Mouse (Mus musculus): Measurements from ENCODE around the gene Slc35e4. TPM values are rescaled to one million over a fixed set of nuclear protein-coding genes. Genes with fewer than 3 reads are reported as not detected.
"Not testable (repeated sequence)": the region's sequence is repeated elsewhere in the genome, so short reads cannot be mapped to it uniquely, and the experiment has no call there.

The Slc35e4 gene
- polyA plus RNA-seq (2012; rRNA removed), result 20.7 and 21.7 TPM in 2 replicates

GRCm38 (mm10) chr11:3914109-3914840, at the start of gene Slc35e4:
Slc35e4 (minus strand) TSS chr11:3914664.
- peak within 1 kb of the TSS; percentile 94 for H3K4me3 ChIP-seq (ENCODE audit: insufficient read depth, low read length)
- peaks cover 16% of the 10 kb centered on the region for H3K4me1 ChIP-seq (ENCODE audit: control insufficient read depth, insufficient read depth, low read length)
- TF ChIP-seq CTCF (IDR thresholded peaks at IDR 0.05; ENCODE audit: extremely low read depth, insufficient read depth, low read length) (peak; percentile 84), POLR2A (IDR thresholded peaks at IDR 0.05; ENCODE audit: extremely low read depth, insufficient read depth, low read length) (no peak)
- peak within 1 kb of the TSS; percentile 85 for H3K27ac ChIP-seq (ENCODE audit: insufficient read depth, low read length)

GRCm38 (mm10) chr11:3963610-3964415, 49.3 kb upstream of the Slc35e4 start, which contains the start of gene Pes1:
Pes1 (plus strand) TSS chr11:3963975.
- TF ChIP-seq POLR2A (IDR thresholded peaks at IDR 0.05; ENCODE audit: extremely low read depth, insufficient read depth, low read length) (no peak), CTCF (IDR thresholded peaks at IDR 0.05; ENCODE audit: extremely low read depth, insufficient read depth, low read length) (no peak)
- H3K27ac ChIP-seq (ENCODE audit: insufficient read depth, low read length), result no peak within 1 kb of the TSS
- H3K4me1 ChIP-seq (ENCODE audit: control insufficient read depth, insufficient read depth, low read length), result peaks cover 3% of the 10 kb centered on the region; the same call in 1 of the 2 replicates

GRCm38 (mm10) chr11:3963155-3963554, 48.7 kb upstream of the Slc35e4 start:
- no peak for TF ChIP-seq POLR2A (IDR thresholded peaks at IDR 0.05; ENCODE audit: extremely low read depth, insufficient read depth, low read length)
- TF ChIP-seq CTCF (IDR thresholded peaks at IDR 0.05; ENCODE audit: extremely low read depth, insufficient read depth, low read length), result no peak
- H3K4me3 ChIP-seq (ENCODE audit: insufficient read depth, low read length), result peak overlapping the region; percentile 63
- H3K4me1 ChIP-seq (ENCODE audit: control insufficient read depth, insufficient read depth, low read length), result peaks cover 3% of the 10 kb centered on the region; the same call in 1 of the 2 replicates
- no peak overlapping the region for H3K27ac ChIP-seq (ENCODE audit: insufficient read depth, low read length)

More at GRCm38 (mm10) chr11:3963610-3964415, 49.3 kb upstream of the Slc35e4 start, which contains the start of gene Pes1:
- H3K4me3 ChIP-seq (ENCODE audit: insufficient read depth, low read length), result peak within 1 kb of the TSS; percentile 63

GRCm38 (mm10) chr11:3961761-3962160, 47.3 kb upstream of the Slc35e4 start:
- Histone ChIP-seq H3K4me1 (ENCODE audit: control insufficient read depth, insufficient read depth, low read length) (peaks cover 3% of the 10 kb centered on the region; the same call in 1 of the 2 replicates), H3K27ac (ENCODE audit: insufficient read depth, low read length) (no peak overlapping the region), H3K4me3 (ENCODE audit: insufficient read depth, low read length) (no peak overlapping the region)
- TF ChIP-seq POLR2A (IDR thresholded peaks at IDR 0.05; ENCODE audit: extremely low read depth, insufficient read depth, low read length) (no peak), CTCF (IDR thresholded peaks at IDR 0.05; ENCODE audit: extremely low read depth, insufficient read depth, low read length) (no peak)

- no peak for TF ChIP-seq CTCF (IDR thresholded peaks at IDR 0.05; ENCODE audit: extremely low read depth, insufficient read depth, low read length)
- no peak for TF ChIP-seq POLR2A (IDR thresholded peaks at IDR 0.05; ENCODE audit: extremely low read depth, insufficient read depth, low read length)
- Histone ChIP-seq H3K4me3 (ENCODE audit: insufficient read depth, low read length) (no peak overlapping the region), H3K4me1 (ENCODE audit: control insufficient read depth, insufficient read depth, low read length) (peaks cover 3% of the 10 kb centered on the region; the same call in 1 of the 2 replicates), H3K27ac (ENCODE audit: insufficient read depth, low read length) (no peak overlapping the region)
Measured at GRCm38 (mm10) chr11:3960901-3961300, 46.4 kb upstream of the Slc35e4 start.

- H3K4me1 ChIP-seq (ENCODE audit: control insufficient read depth, insufficient read depth, low read length); H3K27ac ChIP-seq (ENCODE audit: insufficient read depth, low read length); H3K4me3 ChIP-seq (ENCODE audit: insufficient read depth, low read length): not testable (repeated sequence)
Measured at GRCm38 (mm10) chr11:3955371-3955770, 40.9 kb upstream of the Slc35e4 start.

- H3K27ac ChIP-seq (ENCODE audit: insufficient read depth, low read length); H3K4me1 ChIP-seq (ENCODE audit: control insufficient read depth, insufficient read depth, low read length); H3K4me3 ChIP-seq (ENCODE audit: insufficient read depth, low read length): not testable (repeated sequence)
Measured at GRCm38 (mm10) chr11:3954876-3955275, 40.4 kb upstream of the Slc35e4 start.

GRCm38 (mm10) chr11:3946386-3946785, 31.9 kb upstream of the Slc35e4 start:
- no peaks in the 10 kb centered on the region for H3K4me1 ChIP-seq (ENCODE audit: control insufficient read depth, insufficient read depth, low read length)
- H3K27ac ChIP-seq (ENCODE audit: insufficient read depth, low read length), result no peak overlapping the region
- TF ChIP-seq CTCF (IDR thresholded peaks at IDR 0.05; ENCODE audit: extremely low read depth, insufficient read depth, low read length) (no peak), POLR2A (IDR thresholded peaks at IDR 0.05; ENCODE audit: extremely low read depth, insufficient read depth, low read length) (no peak)
- H3K4me3 ChIP-seq (ENCODE audit: insufficient read depth, low read length), result no peak overlapping the region

- no peak for TF ChIP-seq POLR2A (IDR thresholded peaks at IDR 0.05; ENCODE audit: extremely low read depth, insufficient read depth, low read length)
- no peak for TF ChIP-seq CTCF (IDR thresholded peaks at IDR 0.05; ENCODE audit: extremely low read depth, insufficient read depth, low read length)
- Histone ChIP-seq H3K4me3 (ENCODE audit: insufficient read depth, low read length) (no peak overlapping the region), H3K4me1 (ENCODE audit: control insufficient read depth, insufficient read depth, low read length) (no peaks in the 10 kb centered on the region)
Measured at GRCm38 (mm10) chr11:3941371-3941770, 26.9 kb upstream of the Slc35e4 start.

More at GRCm38 (mm10) chr11:3941371-3941770, 26.9 kb upstream of the Slc35e4 start:
- H3K27ac ChIP-seq (ENCODE audit: insufficient read depth, low read length), result no peak overlapping the region

Measured in cortical plate, adult 2 months (tissue).